Mouse (Mus musculus): ENCODE data around the gene Tbcel.

The Tbcel gene

GRCm38 (mm10) chr9:42507709-42508108 lies at the start of gene Tbcel:
Tbcel (minus strand) TSS chr9:42507809.
- no peak for DNase-seq

- DNase-seq, result no peak
These were observed 47.6 kb upstream of the Tbcel start for GRCm38 (mm10) chr9:42555186-42555585.

GRCm38 (mm10) chr9:42550116-42550515 lies 42.5 kb upstream of the Tbcel start:
- DNase-seq, result peak; percentile 80

GRCm38 (mm10) chr9:42548981-42549380 lies 41.4 kb upstream of the Tbcel start:
- no peak for DNase-seq

GRCm38 (mm10) chr9:42544521-42544920 lies 36.9 kb upstream of the Tbcel start:
- DNase-seq, result no peak

GRCm38 (mm10) chr9:42533491-42533890 lies 25.9 kb upstream of the Tbcel start:
- DNase-seq, result no peak

GRCm38 (mm10) chr9:42533041-42533440 lies 25.4 kb upstream of the Tbcel start:
- peak; percentile 15 for DNase-seq

- no peak for DNase-seq
These were observed 24.3 kb upstream of the Tbcel start for GRCm38 (mm10) chr9:42531951-42532350.

GRCm38 (mm10) chr9:42530221-42531152 lies 22.9 kb upstream of the Tbcel start:
- DNase-seq, result no peak

- DNase-seq, result peak; percentile 71
These were observed 13.0 kb upstream of the Tbcel start for GRCm38 (mm10) chr9:42520587-42521084.

GRCm38 (mm10) chr9:42518163-42518562 lies 10.6 kb upstream of the Tbcel start:
- DNase-seq, result no peak

- DNase-seq, result no peak
These were observed 5.5 kb upstream of the Tbcel start for GRCm38 (mm10) chr9:42513159-42513558.

GRCm38 (mm10) chr9:42512312-42512711 lies 4.7 kb upstream of the Tbcel start:
- no peak for DNase-seq

- DNase-seq, result no peak
These were observed 626 bp upstream of the Tbcel start for GRCm38 (mm10) chr9:42508235-42508634.

GRCm38 (mm10) chr9:42507022-42507421 lies 587 bp downstream of the Tbcel start:
- no peak for DNase-seq

- no peak for DNase-seq
These were observed 2.6 kb downstream of the Tbcel start for GRCm38 (mm10) chr9:42504971-42505510.

GRCm38 (mm10) chr9:42504559-42504958 lies 3.0 kb downstream of the Tbcel start:
- no peak for DNase-seq

GRCm38 (mm10) chr9:42503709-42504108 lies 3.9 kb downstream of the Tbcel start:
- no peak for DNase-seq

GRCm38 (mm10) chr9:42496296-42496695 lies 11.3 kb downstream of the Tbcel start:
- no peak for DNase-seq

- no peak for DNase-seq
These were observed 15.8 kb downstream of the Tbcel start for GRCm38 (mm10) chr9:42491780-42492179.

GRCm38 (mm10) chr9:42490589-42491382 lies 16.8 kb downstream of the Tbcel start:
- no peak for DNase-seq

GRCm38 (mm10) chr9:42488071-42488470 lies 19.5 kb downstream of the Tbcel start:
- DNase-seq, result peak; percentile 76

GRCm38 (mm10) chr9:42486913-42487312 lies 20.7 kb downstream of the Tbcel start:
- no peak for DNase-seq
